Mouse (Mus musculus) 416B (cell line): ENCODE measurements around the gene Clic1.

ENCODE experiments used
- DNase-seq: peaks from one replicate; pipeline ENCODE4 v3.0.0; 2011; ENCODE audit warnings: low read depth

Gene Clic1

GRCm38 (mm10) chr17:35045807-35046680, 3.7 kb upstream of the Clic1 start:
- peak; percentile 58 for DNase-seq

GRCm38 (mm10) chr17:35046681-35047455, 2.9 kb upstream of the Clic1 start, which contains the start of gene Msh5:
TSS of gene Msh5 (minus strand) at chr17:35046745.
- peak; percentile 100 for DNase-seq

- DNase-seq = peak; percentile 74
These were observed 2.1 kb upstream of the Clic1 start for GRCm38 (mm10) chr17:35047688-35048087.

GRCm38 (mm10) chr17:35048149-35048931, 1.4 kb upstream of the Clic1 start:
- peak; percentile 94 for DNase-seq

- peak; percentile 59 for DNase-seq
These were observed 780 bp upstream of the Clic1 start for GRCm38 (mm10) chr17:35048932-35049440.

- peak; percentile 88 for DNase-seq
These were observed 472 bp downstream of the Clic1 start for GRCm38 (mm10) chr17:35050126-35050750.

GRCm38 (mm10) chr17:35051156-35052086, 1.7 kb downstream of the Clic1 start:
- peak; percentile 98 for DNase-seq

GRCm38 (mm10) chr17:35052271-35052798, 2.6 kb downstream of the Clic1 start:
- no peak for DNase-seq

GRCm38 (mm10) chr17:35055691-35056495, 6.1 kb downstream of the Clic1 start:
- no peak for DNase-seq

- no peak for DNase-seq
These were observed 7.3 kb downstream of the Clic1 start for GRCm38 (mm10) chr17:35057090-35057489.

- no peak for DNase-seq
These were observed 8.6 kb downstream of the Clic1 start for GRCm38 (mm10) chr17:35058316-35058715.

- DNase-seq = peak; percentile 40
These were observed 9.4 kb downstream of the Clic1 start, which contains the start of gene Ddah2 for GRCm38 (mm10) chr17:35058911-35059892. TSS of gene Ddah2 (plus strand) at chr17:35059035.

GRCm38 (mm10) chr17:35060071-35060470, 10.3 kb downstream of the Clic1 start:
- no peak for DNase-seq

- no peak for DNase-seq
These were observed 11.1 kb downstream of the Clic1 start for GRCm38 (mm10) chr17:35060737-35061297.

- no peak for DNase-seq
These were observed 11.5 kb downstream of the Clic1 start for GRCm38 (mm10) chr17:35061299-35061698.

GRCm38 (mm10) chr17:35063466-35063865, 13.7 kb downstream of the Clic1 start:
- DNase-seq = no peak

GRCm38 (mm10) chr17:35064378-35064877, 14.7 kb downstream of the Clic1 start:
- DNase-seq = no peak
